Mouse (Mus musculus) liver, adult (tissue): ENCODE measurements around the gene H2afb1.
"Not testable (repeated sequence)": the region's sequence is repeated elsewhere in the genome, so short reads cannot be mapped to it uniquely, and the experiment has no call there.

ENCODE experiments used
- GATA4 ChIP-seq: IDR thresholded peaks from 2 replicates; pipeline ENCODE4 v1.6.1; 2014; ENCODE audit warnings: mild to moderate bottlenecking, low read length; ENCODE audit not compliant: insufficient replicate concordance

The H2afb1 gene

DNA sequence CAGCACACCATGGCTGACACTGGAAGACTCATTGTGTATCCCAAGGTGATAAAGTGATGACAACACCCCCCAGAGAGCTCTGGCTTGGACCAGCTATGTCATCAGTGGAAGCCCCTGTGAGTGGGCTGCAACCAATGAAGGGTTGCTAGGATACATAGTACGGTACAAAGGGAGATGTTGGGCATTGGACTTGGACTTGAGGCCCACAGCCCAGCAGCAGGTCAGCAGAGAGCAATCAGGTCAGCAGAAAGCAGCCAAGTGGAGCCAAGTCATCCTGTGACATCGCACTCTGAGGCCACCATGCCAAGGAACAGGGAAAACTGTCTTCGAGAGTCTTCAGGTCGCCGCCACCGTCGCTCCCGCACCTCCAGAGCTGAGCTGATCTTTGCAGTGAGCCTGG is at the start of gene H2afb1:
Gene H2afb1, plus strand, starts transcription at position 301 of the 400 bp plus-strand sequence.
- TF ChIP-seq GATA4: not testable (repeated sequence)

DNA sequence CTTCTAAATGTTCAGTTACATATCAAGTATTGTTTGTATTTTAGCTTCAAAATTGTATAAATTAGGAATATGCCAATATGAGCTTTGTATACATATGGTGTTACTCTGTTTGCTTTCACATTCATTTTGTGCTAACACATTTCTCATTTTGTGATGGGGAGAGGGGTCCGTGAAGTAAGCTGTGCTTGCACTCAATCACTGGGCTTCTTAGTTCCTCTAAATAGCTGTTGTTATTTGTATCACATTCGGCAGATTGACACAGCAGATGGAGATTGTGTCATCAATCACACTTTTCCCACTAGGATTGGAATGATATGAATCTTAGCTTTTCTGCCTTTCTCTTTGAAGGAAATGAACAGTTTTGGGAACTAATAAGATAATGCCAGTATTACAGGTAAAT is 21.5 kb downstream of the H2afb1 start:
- TF ChIP-seq GATA4: no peak
